Mouse (Mus musculus) E14TG2a.4 (cell line): ENCODE measurements at regions not wholly inside any gene's neighbourhood (a gene's known extent, or its start where the extent isn't known, plus 50 kb on each side); places are given as distances from the start of the nearest gene placed in this dataset.

Experiments
- H3K27me3 ChIP-seq: 2 replicates; pipeline ENCODE4 v1.6.1; 2014; ENCODE audit warnings: low read length, control low read depth; ENCODE audit not compliant: insufficient read depth
- H3K36me3 ChIP-seq: 2 replicates; pipeline ENCODE4 v1.6.1; 2014; ENCODE audit warnings: low read length, control low read depth; ENCODE audit not compliant: insufficient read depth
- H3K4me1 ChIP-seq: replicated peaks from 2 replicates; pipeline ENCODE4 v1.6.1; 2014; ENCODE audit warnings: low read depth, low read length, control low read depth
- H3K4me3 ChIP-seq: replicated peaks from 2 replicates; pipeline ENCODE4 v1.5.1; 2014; ENCODE audit warnings: mild to moderate bottlenecking, low read length
- H3K9me3 ChIP-seq: 2 replicates; pipeline ENCODE4 v1.6.1; 2014; ENCODE audit warnings: low read length, control low read depth
- CTCF ChIP-seq: conservative IDR thresholded peaks from 2 replicates; pipeline ENCODE4 v1.5.1; 2014; ENCODE audit warnings: low read length
- NANOG ChIP-seq: IDR thresholded peaks from 2 replicates; pipeline ENCODE4 v1.6.1; 2014; ENCODE audit warnings: borderline replicate concordance, low read length, mixed read lengths
- POU5F1 ChIP-seq: IDR thresholded peaks from 2 replicates; pipeline ENCODE4 v1.6.1; 2014; ENCODE audit warnings: low read length, borderline replicate concordance

DNA sequence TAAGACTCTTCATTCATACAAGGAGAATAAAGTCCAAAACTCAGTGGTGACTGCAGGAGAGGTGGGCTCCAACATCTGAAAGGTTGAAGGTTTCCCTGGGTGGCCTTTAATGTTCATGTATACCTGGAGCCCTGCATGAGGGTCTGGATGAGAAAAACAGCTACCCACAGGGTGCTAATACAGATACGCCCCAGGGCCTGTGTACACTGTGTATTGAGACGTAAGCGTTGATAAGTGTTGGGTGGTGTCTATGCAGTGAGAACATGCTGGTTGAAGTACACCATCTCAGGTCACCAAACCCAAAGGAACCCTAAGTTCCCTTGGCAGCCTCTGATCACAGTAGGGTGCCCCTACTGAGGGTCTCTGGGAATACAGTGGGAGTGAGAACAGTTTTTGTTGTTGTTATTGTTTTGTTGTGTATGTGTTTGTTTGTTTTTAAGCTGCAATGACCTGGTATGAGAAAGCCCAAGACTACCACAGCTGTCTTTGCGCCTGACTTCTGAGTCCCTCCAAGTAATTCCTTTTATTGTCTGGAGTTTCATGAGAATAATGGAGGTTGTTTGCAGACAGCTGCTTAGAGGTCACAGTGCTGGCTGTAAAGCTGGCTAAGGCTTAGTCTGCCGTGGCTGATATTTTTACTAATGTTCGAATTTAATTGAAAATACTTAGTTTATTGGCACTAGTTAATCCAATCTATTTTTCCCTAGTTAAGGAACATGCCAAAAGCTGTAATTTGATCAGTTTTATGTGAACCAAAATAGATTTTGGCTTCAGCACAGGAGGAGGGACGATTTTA lies 217.5 kb downstream of the Gm5447 start:
- no peak for TF ChIP-seq NANOG
- TF ChIP-seq CTCF, result no peak
- no peak for TF ChIP-seq POU5F1
- no peaks in the 10 kb centered on the region for H3K9me3 ChIP-seq
- H3K36me3 ChIP-seq, result no peaks in the 10 kb centered on the region
- no peaks in the 10 kb centered on the region for H3K27me3 ChIP-seq
- no peaks in the 10 kb centered on the region for H3K4me1 ChIP-seq
- H3K4me3 ChIP-seq, result no peak overlapping the region

DNA sequence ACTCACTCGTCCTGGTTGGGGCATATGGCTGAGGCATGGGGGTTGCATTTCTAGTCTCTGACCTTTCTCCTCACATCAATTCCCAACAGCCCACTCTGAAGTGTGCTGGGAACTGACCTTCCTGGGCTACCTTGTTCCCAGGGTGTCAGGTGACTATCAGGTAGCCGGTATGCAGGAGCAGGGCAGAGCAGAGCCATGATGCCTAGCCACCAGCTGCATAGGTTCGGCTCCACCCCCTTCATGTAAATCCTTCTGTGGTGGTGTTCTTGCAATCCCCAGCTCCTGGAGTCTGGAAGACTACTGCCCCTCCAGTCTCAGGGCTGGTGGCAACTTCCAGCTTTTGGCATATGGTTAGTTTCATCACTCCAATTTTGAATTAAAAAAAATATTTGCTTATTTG lies 221.0 kb downstream of the Gm5447 start:
- TF ChIP-seq POU5F1 (no peak), CTCF (no peak), NANOG (no peak)
- Histone ChIP-seq H3K4me3 (no peak overlapping the region), H3K36me3 (no peaks in the 10 kb centered on the region), H3K9me3 (no peaks in the 10 kb centered on the region), H3K4me1 (no peaks in the 10 kb centered on the region), H3K27me3 (no peaks in the 10 kb centered on the region)

DNA sequence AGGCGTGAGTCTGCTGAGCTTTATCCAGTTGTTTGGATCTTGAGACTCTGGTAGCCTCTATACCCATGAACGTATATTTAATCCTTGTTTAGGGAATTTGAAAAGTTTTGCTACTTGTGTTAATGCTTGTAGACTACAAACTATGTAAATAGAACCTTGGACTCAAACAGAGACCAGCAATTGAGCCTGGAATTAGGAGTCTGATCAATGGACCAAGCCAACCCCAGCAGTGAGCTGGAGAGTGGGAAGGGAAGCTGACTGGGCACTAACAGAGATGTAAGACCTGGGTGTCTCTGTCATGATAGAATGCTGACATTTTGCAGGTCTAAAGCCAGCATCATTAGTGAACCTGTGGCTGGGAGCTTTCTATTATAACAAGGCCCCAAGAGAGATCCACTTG lies 222.5 kb downstream of the Gm5447 start:
- no peaks in the 10 kb centered on the region for H3K9me3 ChIP-seq
- no peak overlapping the region for H3K4me3 ChIP-seq
- no peaks in the 10 kb centered on the region for H3K4me1 ChIP-seq
- no peak for TF ChIP-seq NANOG
- TF ChIP-seq CTCF, result no peak
- TF ChIP-seq POU5F1, result no peak
- no peaks in the 10 kb centered on the region for H3K36me3 ChIP-seq
- H3K27me3 ChIP-seq, result no peaks in the 10 kb centered on the region

DNA sequence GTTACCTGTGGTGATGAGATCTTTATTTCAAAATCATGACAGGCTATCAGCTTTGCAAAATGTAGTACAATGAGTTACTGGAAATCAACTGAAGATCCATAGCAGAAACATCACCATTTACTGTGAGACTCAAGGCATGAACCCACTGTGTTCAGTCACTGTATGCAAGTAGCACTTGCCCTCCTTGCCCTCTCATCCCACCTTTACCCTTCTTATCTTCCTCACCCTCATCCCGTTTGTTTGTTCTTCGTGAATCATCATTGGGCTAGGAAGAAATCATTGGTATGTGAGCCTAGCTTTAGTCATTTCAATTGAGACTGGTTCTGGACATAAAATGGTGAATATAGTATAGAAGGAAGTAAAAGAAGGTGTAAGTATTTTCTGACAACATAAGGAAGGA lies 223.6 kb downstream of the Gm5447 start:
- Histone ChIP-seq H3K9me3 (no peaks in the 10 kb centered on the region), H3K36me3 (no peaks in the 10 kb centered on the region), H3K4me3 (no peak overlapping the region), H3K27me3 (no peaks in the 10 kb centered on the region), H3K4me1 (no peaks in the 10 kb centered on the region)
- TF ChIP-seq NANOG (no peak), CTCF (no peak), POU5F1 (no peak)

DNA sequence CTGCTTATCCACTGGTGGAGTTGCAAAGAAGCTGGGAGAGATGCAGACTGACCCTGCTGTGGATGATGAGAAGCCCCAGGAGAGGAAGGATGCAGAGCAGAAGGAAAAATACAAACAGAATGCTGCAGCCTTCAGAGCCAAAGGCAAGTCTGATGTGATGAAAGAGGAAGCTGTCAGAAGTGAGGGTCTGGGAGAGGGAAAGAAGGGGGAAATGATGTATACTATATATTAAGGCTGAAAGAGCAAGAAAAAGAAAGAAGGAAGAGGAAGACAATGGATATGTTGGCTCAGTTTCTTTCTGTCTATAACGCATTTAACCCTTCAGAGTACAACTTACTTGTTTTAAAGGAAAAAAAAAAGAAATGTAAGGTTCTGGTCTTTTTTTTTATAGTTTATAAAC lies 225.4 kb downstream of the Gm5447 start:
- no peak overlapping the region for H3K4me3 ChIP-seq
- H3K27me3 ChIP-seq, result no peaks in the 10 kb centered on the region
- H3K9me3 ChIP-seq, result no peaks in the 10 kb centered on the region
- no peaks in the 10 kb centered on the region for H3K4me1 ChIP-seq
- TF ChIP-seq POU5F1, result no peak
- TF ChIP-seq NANOG, result no peak
- no peak for TF ChIP-seq CTCF
- H3K36me3 ChIP-seq, result no peaks in the 10 kb centered on the region

DNA sequence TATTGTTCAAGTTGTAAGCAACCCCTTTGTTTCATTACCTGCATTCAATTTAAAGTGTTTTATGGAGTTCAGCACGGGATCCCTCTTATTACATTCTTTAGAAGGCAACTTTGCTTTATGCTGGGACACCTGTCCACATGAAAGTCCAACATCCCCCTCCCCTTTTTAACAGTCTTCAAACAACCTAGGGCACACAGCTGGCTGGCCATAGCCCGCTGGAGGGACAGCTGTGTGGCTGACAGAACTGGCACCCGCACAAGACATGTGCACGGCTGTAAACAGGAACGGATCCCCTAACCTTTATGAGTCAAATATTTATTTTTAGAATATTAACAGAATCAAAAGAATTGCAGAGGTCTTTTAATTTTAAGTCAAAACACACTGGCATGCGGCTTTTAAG lies 230.1 kb downstream of the Gm5447 start:
- Histone ChIP-seq H3K4me3 (no peak overlapping the region), H3K9me3 (no peaks in the 10 kb centered on the region), H3K4me1 (no peaks in the 10 kb centered on the region), H3K36me3 (no peaks in the 10 kb centered on the region), H3K27me3 (no peaks in the 10 kb centered on the region)
- no peak for TF ChIP-seq CTCF

DNA sequence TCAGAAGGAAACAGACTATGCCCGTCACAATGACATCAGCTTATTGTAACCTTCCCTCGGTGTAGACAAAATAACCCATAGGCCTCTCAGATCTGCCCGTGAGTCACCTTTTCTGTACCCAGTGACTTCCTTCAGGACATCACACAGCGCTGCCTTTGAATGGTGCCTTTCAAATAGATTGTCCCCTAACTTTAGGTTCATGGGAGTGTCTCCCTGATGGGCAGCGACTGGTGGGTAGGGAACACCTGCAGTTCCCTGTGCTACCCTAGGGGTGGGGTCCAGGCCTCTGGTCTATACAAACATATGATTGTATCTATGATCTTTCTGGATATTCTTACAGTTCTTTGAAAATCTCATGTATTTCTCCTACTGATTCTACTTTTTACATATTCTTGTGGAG lies 232.4 kb downstream of the Gm5447 start:
- Histone ChIP-seq H3K36me3 (no peaks in the 10 kb centered on the region), H3K27me3 (no peaks in the 10 kb centered on the region), H3K4me1 (no peaks in the 10 kb centered on the region), H3K9me3 (no peaks in the 10 kb centered on the region), H3K4me3 (no peak overlapping the region)
- TF ChIP-seq POU5F1, result no peak
- no peak for TF ChIP-seq CTCF
- TF ChIP-seq NANOG, result no peak

DNA sequence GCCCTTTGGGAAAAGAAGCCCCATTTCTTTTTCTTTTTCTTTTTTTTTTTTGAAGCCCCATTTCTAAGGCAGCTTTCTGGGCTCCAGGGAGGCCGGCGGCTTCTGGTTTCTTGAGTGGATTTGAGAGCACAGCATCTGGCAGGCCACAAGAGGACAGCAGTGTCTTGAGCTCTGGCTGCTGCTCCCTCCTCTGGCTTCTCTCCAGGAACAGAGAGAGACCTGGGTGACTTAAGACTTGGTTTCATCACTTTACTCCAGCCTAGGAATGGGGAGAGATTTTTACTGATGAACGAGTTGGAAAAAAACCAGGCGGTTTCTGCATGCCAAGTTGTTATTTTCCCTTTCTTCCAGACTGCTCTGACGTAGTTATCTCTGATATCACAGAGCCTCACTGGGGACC lies 233.7 kb downstream of the Gm5447 start:
- no peak for TF ChIP-seq NANOG
- TF ChIP-seq POU5F1, result no peak
- TF ChIP-seq CTCF, result no peak
- Histone ChIP-seq H3K4me1 (no peaks in the 10 kb centered on the region), H3K27me3 (no peaks in the 10 kb centered on the region), H3K4me3 (no peak overlapping the region), H3K9me3 (no peaks in the 10 kb centered on the region), H3K36me3 (no peaks in the 10 kb centered on the region)

DNA sequence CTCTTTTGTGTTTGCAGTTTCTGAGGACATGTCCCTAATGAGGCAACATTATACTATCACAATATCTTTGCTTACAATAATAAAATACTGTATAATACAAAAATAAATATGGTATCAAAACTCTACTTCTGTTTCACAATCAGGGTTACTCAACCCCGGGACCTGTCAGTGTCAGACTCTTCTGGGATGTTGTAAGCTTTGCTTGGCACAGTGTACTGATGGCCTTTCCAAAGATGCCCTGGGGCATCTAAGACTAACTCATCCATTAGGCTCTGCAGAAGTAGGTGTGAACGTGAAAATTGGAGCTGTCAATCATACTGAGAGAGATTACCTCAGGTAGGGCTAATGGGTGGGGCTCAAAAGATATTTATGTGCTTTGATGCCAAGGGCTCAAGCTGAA lies 249.0 kb downstream of the Gm5447 start:
- H3K4me3 ChIP-seq, result no peak overlapping the region
- H3K36me3 ChIP-seq, result no peaks in the 10 kb centered on the region
- H3K4me1 ChIP-seq, result no peaks in the 10 kb centered on the region
- no peak for TF ChIP-seq NANOG
- TF ChIP-seq POU5F1, result no peak
- TF ChIP-seq CTCF, result no peak
- no peaks in the 10 kb centered on the region for H3K9me3 ChIP-seq
- H3K27me3 ChIP-seq, result no peaks in the 10 kb centered on the region
